Mouse (Mus musculus) heart, adult 2 months (tissue): ENCODE data around the gene Pi4k2a. TPM values are rescaled to one million over a fixed set of nuclear protein-coding genes. Genes with fewer than 3 reads are reported as not detected.

Experiments used
- DNase-seq, 2 experiments: peaks; one replicate each; pipeline ENCODE4 v3.0.0; 2021
- H3K27ac ChIP-seq: fragments of 200-600 bp; 2 replicates; pipeline ENCODE4 v1.8.1; 2022
- H3K27me3 ChIP-seq: fragments of 200-500 bp; 2 replicates; pipeline ENCODE4 v1.6.1; 2012; ENCODE audit warnings: mild to moderate bottlenecking, low read length, inconsistent platforms, mixed read lengths; ENCODE audit not compliant: control insufficient read depth, insufficient read depth
- H3K36me3 ChIP-seq: fragments of 200-500 bp; 2 replicates; pipeline ENCODE4 v1.6.1; 2012; ENCODE audit warnings: low read length, inconsistent platforms; ENCODE audit not compliant: control insufficient read depth, insufficient read depth
- H3K4me1 ChIP-seq: fragments of 200-500 bp; 2 replicates; pipeline ENCODE4 v1.6.1; 2011; ENCODE audit warnings: low read length; ENCODE audit not compliant: control insufficient read depth, insufficient read depth
- H3K4me3 ChIP-seq: fragments of 200-600 bp; 2 replicates; pipeline ENCODE4 v1.8.1; 2022
- H3K79me2 ChIP-seq: fragments of 200-500 bp; replicated peaks from 2 replicates; pipeline ENCODE4 v1.6.1; 2012; ENCODE audit warnings: mild to moderate bottlenecking, inconsistent platforms, low read length, moderate library complexity, mixed read lengths; ENCODE audit not compliant: control insufficient read depth, insufficient read depth
- H3K9ac ChIP-seq: fragments of 200-500 bp; 2 replicates; pipeline ENCODE4 v1.6.1; 2012; ENCODE audit warnings: low read depth, mild to moderate bottlenecking, control low read depth, inconsistent platforms, low read length, mixed read lengths
- CTCF ChIP-seq: fragments of 200-600 bp; IDR thresholded peaks from 2 replicates; pipeline ENCODE4 v1.8.1; 2022; ENCODE audit warnings: antibody characterized with exemption, mild to moderate bottlenecking, moderate library complexity
- EP300 ChIP-seq: fragments of 200-500 bp; IDR thresholded peaks from 2 replicates; pipeline ENCODE4 v1.6.1; 2011; ENCODE audit warnings: low read depth, low read length, control low read depth; ENCODE audit not compliant: insufficient read depth
- POLR2A ChIP-seq: fragments of 200-500 bp; IDR thresholded peaks from 2 replicates; pipeline ENCODE4 v1.6.1; 2011; ENCODE audit warnings: mild to moderate bottlenecking, low read depth, low read length, control low read depth; ENCODE audit not compliant: insufficient read depth
- WGBS: fragments of 180-500 bp; shearing (Covaris S2); methylation state at CpG from one replicate; pipeline ENCODE4 v1.1.7; 2018; 5-methylcytosine and 5-hydroxymethylcytosine counted together
- intact Hi-C: fragments of 180-260 bp; cut with DNase I; formaldehyde crosslinking; loops from one replicate; pipeline ENCODE4 v1.15.1; 2025
- polyA plus RNA-seq: library from polyadenylated mRNA; depleted of rRNA; stranded (reverse); fragments of >200 nt; gene quantifications from 2 replicates; pipeline ENCODE4 v1.2.3, GENCODE M21; 2012
- total RNA-seq, 2 experiments: library from RNA; stranded (reverse); gene quantifications; 2 replicates each; pipeline ENCODE4 v1.2.3; 2021

The Pi4k2a gene
- total and polyA plus RNA-seq, 3 experiments = 15.1 to 21.3 (median 18.2) TPM

- Histone ChIP-seq H3K4me3 (no peak within 1 kb of the TSS), H3K9ac (no peak within 1 kb of the TSS), H3K36me3 (no peaks in the 10 kb centered on the region), H3K27ac (no peak within 1 kb of the TSS), H3K4me1 (no peaks in the 10 kb centered on the region), H3K27me3 (no peaks in the 10 kb centered on the region), H3K79me2 (no peaks in the 10 kb centered on the region)
- 78% methylated on average over 4 of the region's 4 CpGs for WGBS
- TF ChIP-seq CTCF (no peak), EP300 (no peak), POLR2A (no peak)
- no peak for DNase-seq
- intact Hi-C loops = no loop called here
Observed at GRCm38 (mm10) chr19:42051948-42052347, 38.3 kb upstream of the Pi4k2a start, which contains the start of gene 4933411K16Rik. 4933411K16Rik (plus strand) TSS chr19:42052248.

GRCm38 (mm10) chr19:42054255-42054654, 36.0 kb upstream of the Pi4k2a start:
- TF ChIP-seq CTCF (no peak), EP300 (no peak), POLR2A (no peak)
- 64% methylated on average over 6 of the region's 6 CpGs for WGBS

DNA sequence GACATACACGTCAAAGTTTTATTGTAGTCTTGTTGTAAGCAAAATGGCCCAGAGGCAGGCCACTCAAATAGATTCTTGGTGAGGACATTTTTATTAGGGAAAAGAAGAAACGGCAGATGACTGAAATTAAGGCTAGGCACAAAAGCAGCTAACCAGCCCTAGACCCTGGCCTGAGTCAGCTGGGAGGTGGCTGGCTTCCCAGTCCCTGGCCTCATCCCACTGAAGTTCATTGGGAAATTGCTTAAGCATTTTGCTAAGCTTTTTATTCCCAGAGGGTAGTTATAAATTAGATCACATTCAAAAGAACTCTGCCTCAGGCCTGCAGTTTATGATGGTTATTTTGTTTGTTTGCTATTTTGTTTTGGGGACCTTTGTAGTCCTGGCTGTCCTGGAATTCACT, 34.4 kb upstream of the Pi4k2a start:
- intact Hi-C loops = no loop called here
- Histone ChIP-seq H3K9ac (no peak overlapping the region), H3K36me3 (no peaks in the 10 kb centered on the region), H3K4me3 (no peak overlapping the region), H3K4me1 (no peaks in the 10 kb centered on the region), H3K27me3 (no peaks in the 10 kb centered on the region), H3K27ac (peak overlapping the region; percentile 12; the same call in 1 of the 2 replicates), H3K79me2 (no peaks in the 10 kb centered on the region)
- WGBS = 80% methylated on average over 2 of the region's 2 CpGs
- TF ChIP-seq CTCF = no peak
- TF ChIP-seq POLR2A = no peak
- TF ChIP-seq EP300 = no peak
- peak; percentile 75 for DNase-seq

More at GRCm38 (mm10) chr19:42054255-42054654, 36.0 kb upstream of the Pi4k2a start:
- H3K4me1 ChIP-seq = no peaks in the 10 kb centered on the region
- DNase-seq = no peak
- no peak overlapping the region for H3K9ac ChIP-seq
- no peaks in the 10 kb centered on the region for H3K79me2 ChIP-seq
- H3K27me3 ChIP-seq = no peaks in the 10 kb centered on the region
- no peak overlapping the region for H3K27ac ChIP-seq
- intact Hi-C loops = no loop called here
- H3K4me3 ChIP-seq = no peak overlapping the region
- no peaks in the 10 kb centered on the region for H3K36me3 ChIP-seq

DNA sequence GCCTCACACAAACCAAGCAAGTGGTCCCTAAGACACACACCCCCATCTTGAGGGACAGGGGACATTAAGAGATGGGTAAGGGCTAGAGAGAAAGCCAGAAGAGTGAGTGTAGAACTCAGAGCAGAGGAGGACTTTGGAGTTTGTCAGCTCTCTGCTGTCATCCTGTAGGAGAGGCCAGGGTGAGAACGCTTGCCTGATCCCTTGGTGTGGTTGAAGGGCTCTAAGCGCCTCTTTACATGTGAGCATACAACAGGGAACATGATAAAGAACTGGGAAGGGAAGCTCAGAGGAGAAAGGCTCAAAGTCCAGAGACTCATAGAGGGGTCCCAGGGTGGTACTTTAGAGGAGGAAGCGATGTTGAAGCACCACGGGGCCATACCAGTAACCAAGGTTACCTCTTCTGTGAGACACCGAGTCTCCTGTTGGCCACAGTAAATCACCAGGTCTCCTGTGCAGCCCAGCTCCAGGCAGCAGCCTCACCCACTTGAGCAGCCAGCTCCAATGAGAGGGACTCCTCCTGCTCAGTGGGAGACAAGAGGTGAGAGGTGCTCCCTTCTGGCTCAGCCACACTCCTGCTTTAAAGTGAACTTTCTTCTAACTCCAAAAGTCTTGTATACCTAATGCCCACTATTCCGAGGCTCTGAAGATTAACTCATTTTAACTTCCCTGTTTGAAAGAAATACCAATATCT, 33.4 kb upstream of the Pi4k2a start:
- intact Hi-C loops = no loop called here
- no peaks in the 10 kb centered on the region for H3K4me1 ChIP-seq
- H3K36me3 ChIP-seq = no peaks in the 10 kb centered on the region
- no peaks in the 10 kb centered on the region for H3K79me2 ChIP-seq
- 77% methylated on average over 6 of the region's 6 CpGs for WGBS
- no peak overlapping the region for H3K4me3 ChIP-seq
- no peak for TF ChIP-seq EP300
- no peak for TF ChIP-seq POLR2A
- no peak for TF ChIP-seq CTCF
- no peak overlapping the region for H3K9ac ChIP-seq
- no peak for DNase-seq
- H3K27ac ChIP-seq = no peak overlapping the region; the same call in 1 of the 2 replicates
- H3K27me3 ChIP-seq = no peaks in the 10 kb centered on the region

- TF ChIP-seq CTCF (no peak), POLR2A (no peak), EP300 (no peak)
- Histone ChIP-seq H3K36me3 (no peaks in the 10 kb centered on the region), H3K27ac (no peak overlapping the region), H3K9ac (no peak overlapping the region), H3K27me3 (no peaks in the 10 kb centered on the region), H3K4me1 (no peaks in the 10 kb centered on the region), H3K4me3 (no peak overlapping the region), H3K79me2 (no peaks in the 10 kb centered on the region)
- DNase-seq = no peak
- 41% methylated on average over 7 of the region's 7 CpGs for WGBS
- intact Hi-C loops = no loop called here
Observed at GRCm38 (mm10) chr19:42058426-42058825, 31.8 kb upstream of the Pi4k2a start.

GRCm38 (mm10) chr19:42061443-42061842, 28.8 kb upstream of the Pi4k2a start:
- no peak overlapping the region for H3K4me3 ChIP-seq
- H3K27me3 ChIP-seq = no peaks in the 10 kb centered on the region
- H3K4me1 ChIP-seq = no peaks in the 10 kb centered on the region
- H3K36me3 ChIP-seq = no peaks in the 10 kb centered on the region
- 92% methylated on average over 7 of the region's 7 CpGs for WGBS
- no peak overlapping the region for H3K27ac ChIP-seq
- DNase-seq = no peak
- intact Hi-C loops = no loop called here
- TF ChIP-seq CTCF (no peak), EP300 (no peak), POLR2A (no peak)
- H3K79me2 ChIP-seq = no peaks in the 10 kb centered on the region
- H3K9ac ChIP-seq = no peak overlapping the region
